Mouse (Mus musculus): ENCODE measurements at regions not wholly inside any gene's neighbourhood (a gene's known extent, or its start where the extent isn't known, plus 50 kb on each side); places are given as distances from the start of the nearest gene placed in this dataset.

DNA sequence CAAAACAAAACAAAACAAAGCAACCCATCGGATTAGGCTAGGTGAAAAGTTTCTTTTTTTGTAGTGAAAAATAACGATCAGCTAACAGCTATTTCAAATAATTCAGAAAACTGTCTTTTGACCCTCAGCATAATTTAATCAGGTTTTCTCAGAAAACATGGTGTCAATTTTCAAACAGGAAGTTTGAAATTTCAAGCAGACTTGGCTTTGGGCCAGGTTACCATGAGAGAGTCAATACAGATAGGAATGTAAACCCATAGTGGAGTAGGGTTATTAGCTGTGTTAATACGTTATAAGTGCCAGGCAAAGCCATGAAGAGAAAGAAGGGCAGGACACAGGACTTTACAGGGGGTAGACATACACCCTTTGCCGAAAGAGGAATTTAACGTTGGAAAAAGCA is 58.3 kb upstream of the Foxd3 start:
- TF ChIP-seq POLR2A (IDR thresholded peaks at IDR 0.05; ENCODE audit: low read depth, low read length) (no peak), CTCF (IDR thresholded peaks at IDR 0.05; ENCODE audit: extremely low read depth, insufficient read depth, insufficient read length, insufficient replicate concordance) (no peak)

Measured in spleen, adult 2 months (tissue).